Mouse (Mus musculus): Measurements from ENCODE around the gene Kifc1. TPM values are rescaled to one million over a fixed set of nuclear protein-coding genes. Genes with fewer than 3 reads are reported as not detected.

The Kifc1 gene
- polyA plus RNA-seq, 1 experiment from 2014 or later, result 4.9 TPM

DNA sequence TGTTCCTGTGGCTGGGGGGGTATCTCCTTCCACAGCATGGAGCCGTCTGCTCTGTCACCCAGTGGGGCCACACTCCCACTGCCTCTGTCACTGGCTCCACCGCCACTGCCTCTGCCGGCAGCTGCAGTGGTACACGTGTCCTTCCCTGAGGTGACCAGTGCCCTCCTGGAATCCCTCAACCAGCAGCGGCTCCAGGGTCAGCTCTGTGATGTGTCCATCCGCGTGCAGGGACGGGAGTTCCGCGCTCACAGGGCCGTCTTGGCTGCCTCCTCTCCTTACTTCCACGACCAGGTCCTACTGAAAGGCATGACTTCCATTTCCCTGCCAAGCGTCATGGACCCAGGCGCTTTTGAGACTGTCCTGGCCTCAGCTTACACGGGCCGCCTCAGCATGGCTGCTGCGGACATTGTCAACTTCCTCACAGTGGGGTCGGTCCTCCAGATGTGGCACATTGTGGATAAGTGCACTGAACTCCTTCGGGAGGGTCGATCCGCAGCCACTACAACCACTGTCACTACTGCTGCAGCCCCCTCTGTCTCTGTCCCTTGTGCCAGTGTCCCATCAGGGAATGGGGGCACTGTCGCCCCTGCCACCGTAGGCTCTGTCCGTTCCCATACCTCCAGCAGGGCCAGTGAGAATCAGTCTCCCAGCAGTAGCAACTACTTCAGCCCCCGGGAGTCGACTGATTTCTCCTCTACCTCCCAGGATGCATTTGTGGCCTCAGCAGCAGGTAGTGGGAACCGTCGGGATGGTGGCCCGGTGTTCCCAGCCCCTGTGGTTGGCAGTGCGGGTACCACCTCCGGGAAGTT, 26.6 kb upstream of the Kifc1 start:
- 68% methylated on average over 31 of the region's 31 CpGs for WGBS
- H3K27ac ChIP-seq, result no peak overlapping the region
- H3K4me2 ChIP-seq (replicated peaks), result peak overlapping the region; percentile 54
- H3K4me1 ChIP-seq, result peaks cover 35% of the 10 kb centered on the region
- no peak for ATAC-seq (ENCODE audit: insufficient number of reproducible peaks, insufficient read depth, low FRiP score, low TSS enrichment)
- peak overlapping the region; percentile 51 for H3K4me3 ChIP-seq
- H3K9ac ChIP-seq, result peak overlapping the region; percentile 40
- H3K9me3 ChIP-seq, result no peaks in the 10 kb centered on the region
- H3K36me3 ChIP-seq, result peaks cover 37% of the 10 kb centered on the region
- 0 out of 2 replicates have a peak, but pooled peaks cover 2% of the 10 kb centered on the region for H3K27me3 ChIP-seq

DNA sequence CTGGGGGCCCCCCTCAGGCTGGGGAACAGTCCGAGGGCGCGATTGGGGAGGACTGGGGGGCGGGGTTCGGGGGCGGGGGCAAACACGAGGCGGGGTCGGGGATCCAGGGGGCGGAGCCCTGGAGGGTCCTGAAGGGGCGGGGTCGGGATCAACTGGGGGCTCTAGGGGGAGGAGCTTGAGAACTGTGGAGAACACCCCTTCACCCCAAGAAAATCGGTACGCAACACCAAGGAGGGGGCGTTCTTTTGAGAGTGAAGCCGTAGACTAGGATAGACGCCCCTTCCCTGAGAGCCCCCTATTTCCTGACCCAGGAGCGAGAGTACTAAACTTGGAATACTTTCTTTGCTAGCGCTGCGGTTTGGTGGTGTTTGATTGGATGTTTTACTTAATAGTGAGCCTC, 25.8 kb upstream of the Kifc1 start:
- Histone ChIP-seq H3K9ac (peak overlapping the region; percentile 40), H3K4me2 (replicated peaks) (peak overlapping the region; percentile 54), H3K4me3 (peak overlapping the region; percentile 51), H3K36me3 (peaks cover 45% of the 10 kb centered on the region), H3K9me3 (no peaks in the 10 kb centered on the region), H3K27ac (peak overlapping the region; percentile 79), H3K27me3 (0 out of 2 replicates have a peak, but pooled peaks cover 2% of the 10 kb centered on the region), H3K4me1 (peaks cover 35% of the 10 kb centered on the region)
- under 1% methylated on average over 12 of the region's 20 CpGs for WGBS
- no peak for ATAC-seq (ENCODE audit: insufficient number of reproducible peaks, insufficient read depth, low FRiP score, low TSS enrichment)

GRCm38 (mm10) chr17:33915671-33916250, 25.3 kb upstream of the Kifc1 start, which contains the start of the genes Tapbp and Zbtb22:
TSS of gene Tapbp (plus strand) at chr17:33915899.
TSS of gene Zbtb22 (plus strand) at chr17:33915904.
- peaks cover 49% of the 10 kb centered on the region for H3K36me3 ChIP-seq
- H3K27me3 ChIP-seq, result 0 out of 2 replicates have a peak, but pooled peaks cover 2% of the 10 kb centered on the region
- H3K4me3 ChIP-seq, result peak within 1 kb of the TSS; percentile 51
- peak within 1 kb of the TSS; percentile 79 for H3K27ac ChIP-seq
- H3K9ac ChIP-seq, result peak within 1 kb of the TSS; percentile 40
- WGBS, result under 1% methylated on average over 31 of the region's 34 CpGs
- H3K4me2 ChIP-seq (replicated peaks), result peak within 1 kb of the TSS; percentile 54
- H3K4me1 ChIP-seq, result peaks cover 35% of the 10 kb centered on the region
- ATAC-seq (ENCODE audit: insufficient number of reproducible peaks, insufficient read depth, low FRiP score, low TSS enrichment), result peak; percentile 90
- no peaks in the 10 kb centered on the region for H3K9me3 ChIP-seq

- H3K9ac ChIP-seq, result no peak overlapping the region
- no peak overlapping the region for H3K4me3 ChIP-seq
- H3K27me3 ChIP-seq, result 0 out of 2 replicates have a peak, but pooled peaks cover 2% of the 10 kb centered on the region
- H3K36me3 ChIP-seq, result peaks cover 49% of the 10 kb centered on the region
- peaks cover 40% of the 10 kb centered on the region for H3K4me1 ChIP-seq
- H3K9me3 ChIP-seq, result no peaks in the 10 kb centered on the region
- no peak for ATAC-seq (ENCODE audit: insufficient number of reproducible peaks, insufficient read depth, low FRiP score, low TSS enrichment)
- 75% methylated on average over 13 of the region's 13 CpGs for WGBS
- peak overlapping the region; percentile 54 for H3K4me2 ChIP-seq (replicated peaks)
- H3K27ac ChIP-seq, result no peak overlapping the region
These were observed 24.5 kb upstream of the Kifc1 start for GRCm38 (mm10) chr17:33914969-33915391.

DNA sequence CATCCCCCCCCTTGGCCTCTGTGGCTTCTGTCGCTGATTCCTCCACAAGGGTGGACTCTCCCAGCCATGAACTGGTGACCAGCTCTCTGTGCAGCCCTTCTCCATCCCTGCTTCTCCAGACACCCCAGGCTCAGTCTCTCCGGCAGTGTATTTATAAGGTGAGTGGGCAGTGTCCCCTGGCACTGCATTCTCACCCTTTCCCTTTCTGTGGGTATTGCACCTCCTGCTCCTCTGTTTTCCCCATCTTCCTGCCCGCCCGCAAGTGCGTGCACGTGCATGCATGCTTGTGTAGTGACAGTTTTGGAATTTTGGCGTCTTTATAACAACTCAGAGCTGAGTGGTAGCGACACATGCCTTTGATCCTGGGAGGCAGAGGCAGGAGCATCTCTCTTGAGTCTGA, 23.4 kb upstream of the Kifc1 start:
- WGBS, result 92% methylated on average over 8 of the region's 8 CpGs
- H3K4me1 ChIP-seq, result peaks cover 31% of the 10 kb centered on the region
- ATAC-seq (ENCODE audit: insufficient number of reproducible peaks, insufficient read depth, low FRiP score, low TSS enrichment), result no peak

DNA sequence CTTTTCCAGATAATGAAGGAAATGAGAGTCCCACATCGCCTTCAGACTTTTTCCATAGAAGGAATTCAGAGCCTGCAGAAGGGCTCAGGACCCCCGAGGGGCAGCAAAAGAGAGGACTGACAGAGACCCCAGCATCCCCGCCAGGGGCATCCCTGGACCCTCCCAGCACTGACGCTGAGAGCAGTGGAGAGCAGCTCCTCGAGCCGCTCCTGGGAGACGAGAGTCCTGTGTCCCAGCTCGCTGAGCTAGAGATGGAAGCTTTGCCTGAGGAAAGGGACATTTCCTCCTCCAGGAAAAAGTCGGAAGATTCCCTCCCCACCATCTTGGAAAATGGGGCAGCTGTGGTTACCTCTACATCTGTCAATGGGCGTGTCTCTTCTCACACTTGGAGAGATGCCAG, 22.8 kb upstream of the Kifc1 start:
- Histone ChIP-seq H3K9ac (no peak overlapping the region), H3K27me3 (no peaks in the 10 kb centered on the region), H3K4me2 (replicated peaks) (no peak overlapping the region), H3K36me3 (peaks cover 49% of the 10 kb centered on the region), H3K4me1 (peaks cover 27% of the 10 kb centered on the region), H3K4me3 (no peak overlapping the region), H3K27ac (no peak overlapping the region), H3K9me3 (no peaks in the 10 kb centered on the region)
- 95% methylated on average over 10 of the region's 10 CpGs for WGBS
- no peak for ATAC-seq (ENCODE audit: insufficient number of reproducible peaks, insufficient read depth, low FRiP score, low TSS enrichment)

More for the DNA sequence above, 23.4 kb upstream of the Kifc1 start:
- Histone ChIP-seq H3K4me3 (no peak overlapping the region), H3K9ac (no peak overlapping the region), H3K27me3 (0 out of 2 replicates have a peak, but pooled peaks cover 2% of the 10 kb centered on the region), H3K27ac (no peak overlapping the region), H3K9me3 (no peaks in the 10 kb centered on the region), H3K4me2 (replicated peaks) (no peak overlapping the region), H3K36me3 (peaks cover 49% of the 10 kb centered on the region)

- H3K27me3 ChIP-seq, result no peaks in the 10 kb centered on the region
- no peak overlapping the region for H3K4me2 ChIP-seq (replicated peaks)
- peaks cover 41% of the 10 kb centered on the region for H3K36me3 ChIP-seq
- H3K4me3 ChIP-seq, result no peak overlapping the region
- no peak for ATAC-seq (ENCODE audit: insufficient number of reproducible peaks, insufficient read depth, low FRiP score, low TSS enrichment)
- peaks cover 32% of the 10 kb centered on the region for H3K4me1 ChIP-seq
- 88% methylated on average over 28 of the region's 28 CpGs for whole genome bisulfite sequencing
- no peak overlapping the region for H3K27ac ChIP-seq
- peak overlapping the region; percentile 11; the same call in 1 of the 2 replicates for H3K9ac ChIP-seq
- no peaks in the 10 kb centered on the region for H3K9me3 ChIP-seq
These were observed 21.5 kb upstream of the Kifc1 start for GRCm38 (mm10) chr17:33911813-33912414.

DNA sequence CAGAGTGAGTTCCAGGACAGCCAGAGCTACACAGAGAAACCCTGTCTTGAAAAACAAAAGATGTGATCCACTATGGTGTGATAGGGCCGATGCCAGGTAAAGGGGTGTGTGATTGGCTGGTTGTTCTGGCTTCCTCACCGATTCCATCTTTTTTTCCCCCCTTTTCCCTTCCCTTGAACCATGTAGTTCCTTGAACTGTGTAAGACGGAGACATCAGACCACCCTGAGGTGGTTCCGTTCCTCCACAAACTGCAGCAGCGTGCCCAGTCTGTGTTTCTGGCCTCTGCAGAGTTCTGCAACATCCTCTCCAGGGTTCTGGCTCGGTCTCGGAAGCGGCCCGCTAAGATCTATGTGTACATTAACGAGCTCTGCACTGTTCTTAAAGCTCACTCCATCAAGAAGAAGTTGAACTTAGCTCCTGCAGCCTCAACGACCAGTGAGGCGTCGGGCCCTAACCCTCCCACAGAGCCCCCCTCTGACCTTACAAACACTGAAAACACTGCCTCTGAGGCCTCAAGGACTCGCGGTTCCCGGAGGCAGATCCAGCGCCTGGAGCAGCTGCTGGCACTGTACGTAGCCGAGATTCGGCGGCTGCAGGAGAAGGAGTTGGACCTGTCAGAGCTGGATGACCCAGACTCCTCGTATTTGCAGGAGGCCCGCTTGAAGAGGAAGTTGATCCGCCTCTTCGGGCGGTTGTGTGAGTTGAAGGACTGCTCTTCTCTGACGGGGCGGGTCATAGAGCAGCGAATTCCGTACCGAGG, 20.8 kb upstream of the Kifc1 start:
- Histone ChIP-seq H3K9ac (peak overlapping the region; percentile 11; the same call in 1 of the 2 replicates), H3K9me3 (no peaks in the 10 kb centered on the region), H3K27me3 (no peaks in the 10 kb centered on the region), H3K4me2 (replicated peaks) (no peak overlapping the region), H3K4me3 (peak overlapping the region; percentile 13; the same call in 1 of the 2 replicates), H3K4me1 (peaks cover 29% of the 10 kb centered on the region), H3K27ac (no peak overlapping the region), H3K36me3 (peaks cover 41% of the 10 kb centered on the region)
- ATAC-seq (ENCODE audit: insufficient number of reproducible peaks, insufficient read depth, low FRiP score, low TSS enrichment), result no peak
- 93% methylated on average over 31 of the region's 31 CpGs for WGBS

- Histone ChIP-seq H3K4me1 (peaks cover 29% of the 10 kb centered on the region), H3K4me2 (replicated peaks) (peak overlapping the region; percentile 98), H3K36me3 (peaks cover 41% of the 10 kb centered on the region), H3K9me3 (no peaks in the 10 kb centered on the region), H3K4me3 (peak overlapping the region; percentile 80), H3K27ac (peak overlapping the region; percentile 88), H3K9ac (peak overlapping the region; percentile 80), H3K27me3 (no peaks in the 10 kb centered on the region)
- ATAC-seq (ENCODE audit: insufficient number of reproducible peaks, insufficient read depth, low FRiP score, low TSS enrichment), result no peak
- 42% methylated on average over 11 of the region's 11 CpGs for WGBS
These were observed 20.0 kb upstream of the Kifc1 start for GRCm38 (mm10) chr17:33910346-33911051.

DNA sequence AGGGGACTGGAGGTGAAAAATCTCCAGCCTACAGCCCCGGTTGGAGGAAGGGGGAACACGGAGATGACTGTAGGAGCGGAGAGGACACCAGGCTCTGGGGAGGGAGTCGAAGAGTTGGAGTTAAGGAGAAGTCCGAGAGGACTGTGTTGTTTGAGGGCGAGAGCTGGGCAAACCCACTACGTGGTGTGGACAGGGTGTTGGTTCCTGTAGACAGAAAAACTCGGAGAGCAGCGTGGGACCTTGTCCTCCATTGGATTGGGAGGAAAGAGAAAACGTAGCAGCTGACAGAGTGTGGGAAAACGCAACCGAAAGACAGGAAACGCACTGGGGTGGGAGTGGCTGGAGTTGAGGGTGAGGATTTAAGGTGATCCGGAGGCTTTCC, 19.4 kb upstream of the Kifc1 start:
- under 1% methylated on average over 14 of the region's 14 CpGs for whole genome bisulfite sequencing
- Histone ChIP-seq H3K27me3 (no peaks in the 10 kb centered on the region), H3K9me3 (no peaks in the 10 kb centered on the region), H3K4me1 (peaks cover 23% of the 10 kb centered on the region), H3K36me3 (peaks cover 37% of the 10 kb centered on the region), H3K9ac (peak overlapping the region; percentile 80), H3K4me3 (peak overlapping the region; percentile 80), H3K27ac (peak overlapping the region; percentile 88), H3K4me2 (replicated peaks) (peak overlapping the region; percentile 98)
- ATAC-seq (ENCODE audit: insufficient number of reproducible peaks, insufficient read depth, low FRiP score, low TSS enrichment), result no peak
